Mouse (Mus musculus) forebrain, embryonic 14.5 days (tissue): ENCODE measurements around the gene Trip6. TPM values are rescaled to one million over a fixed set of nuclear protein-coding genes. Genes with fewer than 3 reads are reported as not detected.

Source experiments
- ATAC-seq: fragments of 200-750 bp; cut with Nextera tagmentation; 2 replicates; pipeline ENCODE4 v1.8.0; 2017; ENCODE audit warnings: mild to moderate bottlenecking, moderate library complexity
- DNase-seq: peaks from one replicate; pipeline ENCODE4 v3.0.0-alpha.2; 2015; ENCODE audit warnings: low spot score
- H3K27ac ChIP-seq: fragments of 300-500 bp; sonication (generic); 2 replicates; pipeline ENCODE4 v1.5.1; 2014; ENCODE audit warnings: low read depth, mild to moderate bottlenecking, control low read depth, low read length, moderate library complexity
- H3K27me3 ChIP-seq: fragments of 300-500 bp; sonication (generic); replicated peaks from 2 replicates; pipeline ENCODE4 v1.6.1; 2014; ENCODE audit warnings: low read length, control low read depth, mixed read lengths; ENCODE audit not compliant: control insufficient read depth, insufficient read depth
- H3K36me3 ChIP-seq: fragments of 300-500 bp; sonication (generic); 2 replicates; pipeline ENCODE4 v1.6.1; 2014; ENCODE audit warnings: low read length, control low read depth; ENCODE audit not compliant: control insufficient read depth, insufficient read depth
- H3K4me1 ChIP-seq: fragments of 300-500 bp; sonication (generic); 2 replicates; pipeline ENCODE4 v1.6.1; 2014; ENCODE audit warnings: antibody characterized with exemption, low read length, control low read depth; ENCODE audit not compliant: control insufficient read depth, insufficient read depth
- H3K4me2 ChIP-seq: fragments of 300-500 bp; sonication (generic); 2 replicates; pipeline ENCODE4 v1.6.1; 2014; ENCODE audit warnings: mild to moderate bottlenecking, control low read depth, low read length
- H3K4me3 ChIP-seq: fragments of 300-500 bp; sonication (generic); 2 replicates; pipeline ENCODE4 v1.5.1; 2014; ENCODE audit warnings: low read depth, low read length, control low read depth
- H3K9ac ChIP-seq: fragments of 300-500 bp; sonication (generic); 2 replicates; pipeline ENCODE4 v1.6.1; 2014; ENCODE audit warnings: mild to moderate bottlenecking, low read length, control low read depth, moderate library complexity
- H3K9me3 ChIP-seq: fragments of 300-500 bp; sonication (generic); replicated peaks from 2 replicates; pipeline ENCODE4 v1.6.1; 2016; ENCODE audit warnings: low read length, control low read depth, mixed read lengths; ENCODE audit not compliant: control insufficient read depth
- WGBS: fragments of 180-500 bp; shearing (Covaris S2); extraction: QIAGEN DNeasy Blood & Tissue Kit; methylation state at CpG from one replicate; pipeline ENCODE4 v1.1.7; 2014; 5-methylcytosine and 5-hydroxymethylcytosine counted together
- polyA plus RNA-seq: library from polyadenylated mRNA; unstranded; fragments of >200 nt; fragmentation: Nextera tagmentation; extraction: Ambion mirVana; gene quantifications from 2 replicates; pipeline ENCODE4 v1.2.1, GENCODE M21; 2014

The Trip6 gene
- 18.2 and 18.4 TPM in 2 replicates for polyA plus RNA-seq

DNA sequence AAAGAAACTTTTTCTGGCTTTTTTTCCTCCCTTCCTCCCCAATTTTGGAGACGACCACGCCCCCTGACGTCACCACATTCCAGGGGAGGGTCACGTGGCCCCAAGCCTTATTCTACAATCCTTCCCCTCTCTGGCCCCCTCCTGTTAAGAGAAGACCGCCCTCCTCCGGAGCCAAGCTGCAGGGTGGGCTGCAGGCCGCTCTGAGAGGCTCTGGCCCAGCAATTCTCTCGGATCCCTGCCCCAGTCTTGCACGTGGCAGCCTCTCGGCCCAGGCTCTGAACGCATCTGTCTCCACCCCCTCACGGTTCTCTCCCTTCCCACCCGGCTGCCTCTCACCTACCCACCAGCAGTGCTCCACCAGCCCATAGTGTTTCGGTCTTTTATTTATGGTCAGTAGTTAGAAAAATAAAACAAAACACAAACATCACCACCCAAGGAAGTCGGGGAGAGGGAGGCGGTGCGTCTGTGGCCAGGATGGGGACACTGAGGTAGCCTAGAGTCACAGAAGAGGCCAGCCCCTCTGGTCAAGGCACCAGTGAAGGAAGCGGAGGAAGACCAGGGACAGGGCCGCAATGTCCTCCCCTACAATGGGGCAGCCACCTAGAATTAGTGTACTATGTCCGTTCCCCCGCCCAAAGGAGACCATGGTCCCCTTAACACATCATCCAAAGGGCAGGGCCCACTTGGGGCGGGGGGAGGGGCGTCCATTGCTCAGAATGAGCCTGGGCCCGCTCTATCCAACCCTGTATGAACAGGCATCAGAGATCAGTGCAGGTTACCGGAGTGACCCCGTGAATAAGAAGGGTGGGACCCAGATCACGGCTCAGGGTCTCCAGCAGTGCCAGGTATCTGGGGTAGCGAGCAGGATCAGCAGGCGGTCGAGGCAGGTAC is at the start of gene Trip6:
Gene Trip6, minus strand, starts transcription at position 212 of the 891 bp plus-strand sequence.
- H3K4me2 ChIP-seq: peak within 1 kb of the TSS; percentile 53
- WGBS: 8% methylated on average over 30 of the region's 30 CpGs
- DNase-seq: peak; percentile 92
- ATAC-seq: peak; percentile 91
- H3K4me1 ChIP-seq: peaks cover 20% of the 10 kb centered on the region; the same call in 1 of the 2 replicates
- peak within 1 kb of the TSS; percentile 61 for H3K9ac ChIP-seq
- H3K4me3 ChIP-seq: peak within 1 kb of the TSS; percentile 36
- peaks cover 22% of the 10 kb centered on the region for H3K36me3 ChIP-seq
- H3K27me3 ChIP-seq: no peaks in the 10 kb centered on the region
- H3K9me3 ChIP-seq: no peaks in the 10 kb centered on the region
- peak within 1 kb of the TSS; percentile 70 for H3K27ac ChIP-seq

- H3K4me2 ChIP-seq: no peak overlapping the region
- DNase-seq (no peak), ATAC-seq (no peak)
- 47% methylated on average over 7 of the region's 7 CpGs for WGBS
- no peaks in the 10 kb centered on the region for H3K9me3 ChIP-seq
- H3K4me3 ChIP-seq: no peak overlapping the region
- no peaks in the 10 kb centered on the region for H3K4me1 ChIP-seq
- H3K36me3 ChIP-seq: peaks cover 77% of the 10 kb centered on the region
- no peak overlapping the region for H3K27ac ChIP-seq
- no peak overlapping the region for H3K9ac ChIP-seq
- H3K27me3 ChIP-seq: no peaks in the 10 kb centered on the region
Observed at GRCm38 (mm10) chr5:137358382-137358781, 44.2 kb upstream of the Trip6 start.

DNA sequence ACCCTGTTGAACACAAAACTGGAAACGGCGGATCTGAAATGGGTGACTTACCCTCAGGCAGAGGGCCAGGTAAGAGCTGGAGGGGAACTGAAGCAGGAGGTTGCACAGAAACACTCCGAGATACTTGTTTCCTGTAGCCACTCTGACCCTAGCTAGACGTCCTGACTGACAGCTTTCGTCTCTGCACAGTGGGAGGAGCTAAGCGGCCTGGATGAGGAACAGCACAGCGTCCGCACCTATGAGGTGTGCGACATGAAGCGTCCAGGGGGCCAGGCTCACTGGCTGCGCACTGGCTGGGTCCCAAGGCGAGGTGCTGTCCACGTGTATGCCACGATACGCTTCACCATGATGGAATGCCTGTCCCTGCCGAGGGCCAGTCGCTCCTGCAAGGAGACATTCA is 39.9 kb upstream of the Trip6 start:
- no peaks in the 10 kb centered on the region for H3K9me3 ChIP-seq
- no peak overlapping the region for H3K4me3 ChIP-seq
- H3K27me3 ChIP-seq: no peaks in the 10 kb centered on the region
- no peak overlapping the region for H3K4me2 ChIP-seq
- H3K27ac ChIP-seq: no peak overlapping the region
- peaks cover 14% of the 10 kb centered on the region for H3K4me1 ChIP-seq
- no peak for DNase-seq
- peaks cover 39% of the 10 kb centered on the region for H3K36me3 ChIP-seq
- no peak overlapping the region for H3K9ac ChIP-seq
- 84% methylated on average over 17 of the region's 17 CpGs for WGBS
- ATAC-seq: no peak

GRCm38 (mm10) chr5:137352011-137352975 is 38.1 kb upstream of the Trip6 start:
- 20% methylated on average over 16 of the region's 16 CpGs for WGBS
- Histone ChIP-seq H3K9ac (peak overlapping the region; percentile 79), H3K4me3 (peak overlapping the region; percentile 68), H3K4me2 (peak overlapping the region; percentile 93), H3K36me3 (peaks cover 26% of the 10 kb centered on the region), H3K9me3 (no peaks in the 10 kb centered on the region), H3K27ac (no peak overlapping the region), H3K27me3 (0 out of 2 replicates have a peak, but pooled peaks cover 2% of the 10 kb centered on the region), H3K4me1 (peaks cover 16% of the 10 kb centered on the region)
- ATAC-seq (no peak), DNase-seq (no peak)

- Histone ChIP-seq H3K4me2 (peak overlapping the region; percentile 93), H3K9me3 (no peaks in the 10 kb centered on the region), H3K27me3 (0 out of 2 replicates have a peak, but pooled peaks cover 2% of the 10 kb centered on the region), H3K36me3 (peaks cover 21% of the 10 kb centered on the region), H3K9ac (peak overlapping the region; percentile 79; the same call in 1 of the 2 replicates), H3K4me1 (peaks cover 16% of the 10 kb centered on the region), H3K4me3 (peak overlapping the region; percentile 68), H3K27ac (no peak overlapping the region)
- WGBS: 11% methylated on average over 4 of the region's 4 CpGs
- ATAC-seq: no peak
- no peak for DNase-seq
Observed at GRCm38 (mm10) chr5:137351394-137351793, 37.2 kb upstream of the Trip6 start.

DNA sequence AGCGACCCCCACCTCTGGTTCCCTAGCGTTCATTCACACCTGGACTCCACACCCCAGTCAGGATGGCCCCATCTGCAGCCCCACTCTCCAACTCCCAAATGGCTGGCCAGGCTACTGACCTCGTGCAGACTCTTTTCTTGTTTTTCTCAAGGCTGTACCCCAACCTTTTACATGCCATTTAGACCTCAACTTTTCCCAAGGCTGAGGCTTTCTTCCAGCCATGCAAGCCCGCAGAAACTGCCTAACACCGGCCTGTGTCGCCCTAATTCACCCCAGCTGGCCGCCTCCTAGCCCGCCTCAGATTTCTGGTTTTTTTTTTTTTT is 36.8 kb upstream of the Trip6 start:
- DNase-seq (no peak), ATAC-seq (no peak)
- WGBS: 0% methylated on average over 8 of the region's 8 CpGs
- H3K27ac ChIP-seq: peak overlapping the region; percentile 72; the same call in 1 of the 2 replicates
- H3K4me2 ChIP-seq: peak overlapping the region; percentile 93
- peak overlapping the region; percentile 79 for H3K9ac ChIP-seq
- peaks cover 16% of the 10 kb centered on the region for H3K4me1 ChIP-seq
- H3K36me3 ChIP-seq: peaks cover 17% of the 10 kb centered on the region
- no peaks in the 10 kb centered on the region for H3K9me3 ChIP-seq
- peak overlapping the region; percentile 68 for H3K4me3 ChIP-seq
- H3K27me3 ChIP-seq: 0 out of 2 replicates have a peak, but pooled peaks cover 2% of the 10 kb centered on the region

DNA sequence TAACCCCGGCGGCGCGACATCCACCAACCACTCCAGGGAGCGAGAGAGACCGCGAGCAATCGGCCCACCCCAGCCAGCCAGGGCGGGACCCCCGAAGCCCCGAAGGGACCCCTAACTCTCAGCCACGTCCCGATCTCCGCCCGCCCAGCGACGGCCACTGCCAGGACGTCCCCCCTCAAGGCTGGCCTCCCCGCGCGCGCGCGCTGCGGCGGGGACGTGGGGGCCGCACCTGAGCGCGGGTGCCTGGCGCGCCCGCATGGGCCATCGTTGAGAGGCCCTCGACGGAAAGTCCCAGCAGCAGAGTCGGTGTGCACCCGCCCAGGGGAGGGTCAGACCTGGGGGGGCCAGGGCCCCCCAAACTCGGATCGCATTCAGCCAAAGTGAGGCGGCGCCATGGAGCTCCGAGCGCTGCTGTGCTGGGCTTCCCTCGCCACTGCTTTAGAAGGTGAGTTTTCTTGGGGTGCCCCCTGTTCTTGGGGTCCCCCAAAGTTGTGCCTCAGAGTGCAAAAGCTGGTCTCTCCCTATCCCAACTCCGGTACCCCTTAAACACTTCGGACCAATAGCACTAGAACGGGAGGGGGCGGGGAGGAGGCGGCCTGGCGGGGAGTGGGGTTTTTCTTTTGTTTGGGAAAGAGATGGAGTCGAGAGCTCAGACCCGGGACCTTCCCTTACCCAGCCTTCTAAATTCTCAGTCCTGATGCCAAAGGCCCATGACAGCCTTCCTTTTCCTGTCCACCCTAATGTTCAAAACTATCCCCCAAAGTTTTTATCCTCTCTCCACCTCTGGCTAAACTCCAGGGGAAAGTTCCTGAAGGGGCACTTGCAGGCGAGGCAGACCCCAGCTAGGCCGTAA is 36.2 kb upstream of the Trip6 start:
- peaks cover 12% of the 10 kb centered on the region for H3K36me3 ChIP-seq
- 0 out of 2 replicates have a peak, but pooled peaks cover 2% of the 10 kb centered on the region for H3K27me3 ChIP-seq
- H3K4me1 ChIP-seq: peaks cover 16% of the 10 kb centered on the region
- H3K9me3 ChIP-seq: no peaks in the 10 kb centered on the region
- peak overlapping the region; percentile 93 for H3K4me2 ChIP-seq
- ATAC-seq: peak; percentile 69
- under 1% methylated on average over 55 of the region's 55 CpGs for WGBS
- peak overlapping the region; percentile 79 for H3K9ac ChIP-seq
- DNase-seq: peak; percentile 22
- H3K27ac ChIP-seq: peak overlapping the region; percentile 72
- H3K4me3 ChIP-seq: peak overlapping the region; percentile 68
